Mouse (Mus musculus) hindbrain, postnatal 0 days (tissue): Measurements from ENCODE around the gene Atp1a3. TPM values are rescaled to one million over a fixed set of nuclear protein-coding genes. Genes with fewer than 3 reads are reported as not detected.
A peak's percentile ranks its signal among the peaks of the same experiment; 100 is the strongest.

Experiments used
- ATAC-seq: fragments of 200-750 bp; cut with Nextera tagmentation; 2 replicates; pipeline ENCODE4 v1.8.0; 2017; ENCODE audit warnings: mild to moderate bottlenecking, moderate TSS enrichment, moderate library complexity
- DNase-seq: peaks from one replicate; pipeline ENCODE4 v3.0.0-alpha.2; 2015; ENCODE audit warnings: low spot score
- H3K27ac ChIP-seq: fragments of 300-500 bp; sonication (generic); 2 replicates; pipeline ENCODE4 v1.5.1; 2014; ENCODE audit warnings: mild to moderate bottlenecking
- H3K27me3 ChIP-seq: fragments of 300-500 bp; sonication (generic); 2 replicates; pipeline ENCODE4 v1.6.1; 2014; ENCODE audit warnings: low read length, mixed read lengths; ENCODE audit not compliant: insufficient read depth
- H3K36me3 ChIP-seq: fragments of 300-500 bp; sonication (generic); 2 replicates; pipeline ENCODE4 v1.6.1; 2014; ENCODE audit warnings: low read length, mixed read lengths; ENCODE audit not compliant: insufficient read depth
- H3K4me1 ChIP-seq: fragments of 300-500 bp; sonication (generic); 2 replicates; pipeline ENCODE4 v1.6.1; 2014; ENCODE audit warnings: antibody characterized with exemption, low read length, mixed read lengths; ENCODE audit not compliant: insufficient read depth
- H3K4me2 ChIP-seq: fragments of 300-500 bp; sonication (generic); 2 replicates; pipeline ENCODE4 v1.6.1; 2014; ENCODE audit warnings: low read depth, mild to moderate bottlenecking, low read length, moderate library complexity, mixed read lengths
- H3K4me3 ChIP-seq: fragments of 300-500 bp; sonication (generic); 2 replicates; pipeline ENCODE4 v1.5.1; 2014; ENCODE audit warnings: low read length
- H3K9ac ChIP-seq: fragments of 300-500 bp; sonication (generic); replicated peaks from 2 replicates; pipeline ENCODE4 v1.6.1; 2014; ENCODE audit warnings: mild to moderate bottlenecking, low read length, moderate library complexity, mixed read lengths
- H3K9me3 ChIP-seq: fragments of 300-500 bp; sonication (generic); 2 replicates; pipeline ENCODE4 v1.6.1; 2016; ENCODE audit warnings: low read length, mixed read lengths
- CTCF ChIP-seq: IDR thresholded peaks from 2 replicates; pipeline ENCODE4 v1.5.1; 2016; ENCODE audit warnings: antibody characterized with exemption, control low read depth, low read depth
- WGBS: fragments of 180-500 bp; shearing (Covaris S2); extraction: QIAGEN DNeasy Blood & Tissue Kit; methylation state at CpG from one replicate; pipeline ENCODE4 v1.1.7; 2014; 5-methylcytosine and 5-hydroxymethylcytosine counted together
- polyA plus RNA-seq: library from polyadenylated mRNA; unstranded; fragments of >200 nt; fragmentation: Nextera tagmentation; extraction: Ambion mirVana; gene quantifications from 2 replicates; pipeline ENCODE4 v1.2.1, GENCODE M21; 2015
- total RNA-seq: library from RNA; depleted of rRNA; stranded (reverse); fragments of >200 nt; gene quantifications from 2 replicates; pipeline ENCODE4 v1.2.3, GENCODE M21; 2014

The Atp1a3 gene
- total and polyA plus RNA-seq, 2 experiments from 2014 or later = 588 to 730 TPM

DNA sequence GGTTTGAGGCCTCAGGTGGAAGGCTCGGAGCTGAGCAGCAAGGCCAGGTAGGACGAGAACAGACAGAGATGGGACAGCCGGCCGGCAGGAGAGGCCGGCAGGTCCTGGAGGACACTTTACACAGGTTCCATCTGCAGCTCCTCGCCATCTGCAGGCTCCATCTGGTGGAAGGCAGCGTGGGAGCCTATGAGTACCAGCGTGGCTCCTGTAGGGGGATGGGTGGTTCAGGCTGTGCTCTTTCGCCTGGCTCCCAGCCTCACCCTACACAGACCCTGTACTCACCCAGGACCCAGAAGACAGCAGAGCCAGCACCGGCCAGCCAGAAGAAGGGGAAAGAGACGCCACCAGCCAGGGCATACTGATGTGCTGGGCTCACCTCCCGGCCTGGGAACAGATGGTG is 36.0 kb downstream of the Atp1a3 start:
- H3K9me3 ChIP-seq = no peaks in the 10 kb centered on the region
- H3K4me3 ChIP-seq = no peak overlapping the region
- H3K9ac ChIP-seq = no peak overlapping the region
- WGBS = 54% methylated on average over 11 of the region's 12 CpGs
- no peak overlapping the region for H3K27ac ChIP-seq
- peak; percentile 30; the same call in 1 of the 2 replicates for TF ChIP-seq CTCF
- no peak overlapping the region for H3K4me2 ChIP-seq
- peak; percentile 47 for DNase-seq
- no peaks in the 10 kb centered on the region for H3K4me1 ChIP-seq
- no peaks in the 10 kb centered on the region for H3K27me3 ChIP-seq
- ATAC-seq = no peak
- no peaks in the 10 kb centered on the region for H3K36me3 ChIP-seq

DNA sequence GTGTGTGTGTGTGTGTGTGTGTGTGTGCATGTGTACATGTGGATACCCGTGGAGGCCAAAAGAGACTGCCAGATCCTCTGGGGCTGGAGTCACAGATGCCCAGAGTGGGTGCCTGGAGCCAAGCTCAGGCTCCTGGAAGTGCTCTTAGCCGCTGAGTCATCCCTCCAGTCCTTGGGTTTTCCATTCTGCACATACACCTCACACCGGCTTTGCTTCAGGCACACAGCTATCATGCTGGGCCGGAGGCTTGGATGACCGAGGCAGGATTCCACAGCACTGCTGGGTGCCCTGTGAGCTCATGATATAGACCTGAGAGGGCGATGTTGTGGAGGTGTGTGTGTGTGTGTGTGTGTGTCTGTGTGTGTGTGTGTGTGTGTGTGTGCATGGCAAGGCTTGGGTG is 37.3 kb downstream of the Atp1a3 start:
- DNase-seq (no peak), ATAC-seq (no peak)
- Histone ChIP-seq H3K4me2 (no peak overlapping the region), H3K4me3 (no peak overlapping the region), H3K9ac (no peak overlapping the region), H3K4me1 (no peaks in the 10 kb centered on the region), H3K9me3 (no peaks in the 10 kb centered on the region), H3K27me3 (no peaks in the 10 kb centered on the region), H3K27ac (no peak overlapping the region), H3K36me3 (no peaks in the 10 kb centered on the region)
- 73% methylated on average over 6 of the region's 6 CpGs for WGBS
- TF ChIP-seq CTCF = no peak

DNA sequence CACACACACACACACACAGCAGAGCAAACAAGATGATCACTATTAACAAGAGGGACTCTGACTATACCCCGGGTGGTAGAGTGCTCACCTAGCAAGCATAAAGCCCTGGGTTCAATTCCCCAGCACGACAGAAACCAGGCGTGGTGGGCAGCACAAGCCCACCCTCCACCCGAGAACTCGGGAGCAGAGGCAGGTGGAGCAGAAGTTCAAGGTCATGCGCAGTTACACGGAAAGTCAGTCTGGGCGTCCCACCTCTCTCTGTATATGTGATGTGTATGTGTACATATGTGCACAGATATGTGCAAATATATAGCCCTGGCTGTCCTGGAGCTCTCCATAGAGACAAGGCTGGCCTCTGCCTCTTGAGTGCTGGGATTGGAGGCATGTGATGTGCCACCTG is 37.8 kb downstream of the Atp1a3 start:
- no peak overlapping the region for H3K4me2 ChIP-seq
- no peak overlapping the region for H3K4me3 ChIP-seq
- H3K27me3 ChIP-seq = no peaks in the 10 kb centered on the region
- H3K4me1 ChIP-seq = no peaks in the 10 kb centered on the region
- H3K9ac ChIP-seq = no peak overlapping the region
- DNase-seq = no peak
- no peak for ATAC-seq
- no peak overlapping the region for H3K27ac ChIP-seq
- TF ChIP-seq CTCF = no peak
- no peaks in the 10 kb centered on the region for H3K9me3 ChIP-seq
- WGBS = 88% methylated on average over 8 of the region's 8 CpGs
- H3K36me3 ChIP-seq = no peaks in the 10 kb centered on the region

DNA sequence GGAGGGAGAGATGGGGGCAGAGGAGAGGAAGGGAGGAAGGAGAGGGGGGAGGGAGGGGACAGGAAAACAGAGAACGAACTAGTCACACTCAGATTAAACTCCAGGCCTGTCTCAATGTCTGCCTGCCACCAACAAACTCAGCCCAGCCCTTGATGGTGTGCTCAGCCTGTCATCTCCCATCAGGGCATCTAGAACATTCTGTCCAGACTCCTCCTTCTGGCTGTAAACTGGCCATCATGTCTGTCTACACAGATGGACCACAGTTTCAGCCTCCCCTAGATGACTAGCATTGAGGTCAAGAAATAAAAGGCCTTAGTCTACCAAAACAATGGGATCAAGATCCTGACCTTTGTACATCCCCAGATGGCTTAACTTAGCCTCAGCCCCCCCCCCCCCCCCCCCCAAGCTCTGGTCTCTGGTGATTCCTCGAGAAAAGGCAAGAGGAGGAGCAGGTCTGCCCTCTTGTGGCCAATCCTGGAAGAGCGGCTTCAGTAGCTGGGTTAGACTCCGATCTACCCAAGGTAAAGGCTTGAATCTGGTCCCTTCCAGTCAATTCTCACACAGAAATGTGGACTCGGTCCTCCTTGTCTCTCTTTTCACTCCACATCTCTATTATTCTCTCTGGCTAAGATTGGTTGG is 40.7 kb downstream of the Atp1a3 start:
- peak; percentile 86 for DNase-seq
- 14% methylated on average over 5 of the region's 5 CpGs for WGBS
- Histone ChIP-seq H3K4me2 (no peak overlapping the region), H3K27me3 (no peaks in the 10 kb centered on the region), H3K9me3 (no peaks in the 10 kb centered on the region), H3K9ac (no peak overlapping the region), H3K27ac (no peak overlapping the region), H3K4me1 (no peaks in the 10 kb centered on the region), H3K36me3 (no peaks in the 10 kb centered on the region), H3K4me3 (no peak overlapping the region)
- 0 out of 2 replicates have a peak, but pooled peaks have one; percentile 51 for ATAC-seq
- peak; percentile 81 for TF ChIP-seq CTCF

DNA sequence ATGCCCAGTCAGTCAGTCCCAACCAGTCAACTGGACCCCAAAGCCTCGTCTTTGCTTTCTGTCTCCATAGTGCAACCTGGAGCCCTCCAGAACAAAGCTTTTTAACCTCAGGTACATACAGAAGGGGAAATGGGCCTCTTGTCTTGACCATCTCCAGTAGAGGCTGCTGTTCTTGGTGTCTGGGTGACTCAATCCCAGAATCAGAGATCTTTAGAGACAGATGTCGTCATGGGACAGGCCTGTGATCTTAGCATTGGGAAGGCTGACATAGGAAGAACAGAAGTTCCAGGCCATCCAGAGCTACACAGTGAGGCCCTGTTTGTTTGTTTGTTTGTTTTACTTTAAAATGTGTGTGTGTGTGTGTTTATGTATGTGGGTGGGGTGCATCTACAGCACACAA is 41.5 kb downstream of the Atp1a3 start:
- DNase-seq (no peak), ATAC-seq (no peak)
- Histone ChIP-seq H3K4me1 (no peaks in the 10 kb centered on the region), H3K9ac (no peak overlapping the region), H3K27me3 (no peaks in the 10 kb centered on the region), H3K36me3 (no peaks in the 10 kb centered on the region), H3K9me3 (no peaks in the 10 kb centered on the region), H3K4me3 (no peak overlapping the region), H3K4me2 (no peak overlapping the region), H3K27ac (no peak overlapping the region)
- WGBS = 74% methylated on average over 2 of the region's 2 CpGs
- TF ChIP-seq CTCF = no peak

DNA sequence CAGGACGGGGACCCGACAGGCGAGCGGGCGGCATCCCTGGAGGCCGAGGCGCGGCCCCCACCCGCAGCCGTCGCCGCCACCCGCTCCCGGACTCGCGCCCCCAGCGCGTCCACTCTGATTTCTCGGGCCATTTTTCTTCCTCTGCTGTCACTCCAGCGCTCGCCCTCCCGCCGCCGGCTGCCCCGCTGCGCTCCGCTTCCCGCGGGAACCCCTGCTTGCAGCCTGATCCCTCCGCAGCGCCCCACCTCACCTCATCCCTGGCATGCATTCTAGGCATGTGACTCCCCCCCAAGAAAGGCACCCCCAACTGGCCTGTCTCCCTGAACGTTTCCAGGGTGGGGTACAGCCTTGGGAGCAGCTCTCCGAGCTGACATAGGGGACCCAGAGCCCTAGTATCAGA is 50.5 kb downstream of the Atp1a3 start:
- no peak overlapping the region for H3K27ac ChIP-seq
- DNase-seq (no peak), ATAC-seq (no peak)
- no peaks in the 10 kb centered on the region for H3K9me3 ChIP-seq
- 0 out of 2 replicates have a peak, but pooled peaks cover 3% of the 10 kb centered on the region for H3K4me1 ChIP-seq
- H3K9ac ChIP-seq = no peak overlapping the region
- peak overlapping the region; percentile 31 for H3K4me3 ChIP-seq
- H3K27me3 ChIP-seq = peaks cover 20% of the 10 kb centered on the region
- no peaks in the 10 kb centered on the region for H3K36me3 ChIP-seq
- H3K4me2 ChIP-seq = peak overlapping the region; percentile 57
- no peak for TF ChIP-seq CTCF
- WGBS = 2% methylated on average over 28 of the region's 33 CpGs

DNA sequence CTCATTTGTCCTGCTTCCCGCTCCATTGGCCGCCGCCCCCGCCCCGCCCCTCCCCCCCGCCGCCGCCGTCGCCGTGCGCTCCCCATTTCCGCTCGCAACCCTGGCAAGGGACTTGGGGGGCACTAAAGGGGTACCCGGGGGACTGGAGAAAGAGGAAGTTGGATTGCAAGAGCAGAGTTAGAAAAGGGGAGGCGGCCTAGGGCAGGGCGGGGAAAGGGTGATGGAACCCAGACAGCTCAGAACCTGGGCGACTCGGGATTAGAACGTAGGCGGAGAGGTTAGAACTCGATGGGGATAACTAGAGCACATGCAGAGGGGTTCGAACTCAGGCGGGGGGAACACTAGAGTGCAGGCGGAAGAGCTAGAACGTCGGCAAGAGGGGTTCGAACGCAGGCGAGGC is 51.3 kb downstream of the Atp1a3 start:
- Histone ChIP-seq H3K4me1 (0 out of 2 replicates have a peak, but pooled peaks cover 3% of the 10 kb centered on the region), H3K9ac (peak overlapping the region; percentile 40), H3K36me3 (no peaks in the 10 kb centered on the region), H3K4me3 (peak overlapping the region; percentile 31), H3K9me3 (no peaks in the 10 kb centered on the region), H3K27me3 (peaks cover 28% of the 10 kb centered on the region), H3K4me2 (peak overlapping the region; percentile 57), H3K27ac (no peak overlapping the region)
- TF ChIP-seq CTCF = no peak
- ATAC-seq = peak; percentile 16; the same call in 1 of the 2 replicates
- WGBS = 3% methylated on average over 30 of the region's 30 CpGs
- no peak for DNase-seq
